Mouse (Mus musculus): Measurements from ENCODE around the gene Kansl1l. TPM values are rescaled to one million over a fixed set of nuclear protein-coding genes. Genes with fewer than 3 reads are reported as not detected.

Kansl1l gene
- polyA plus RNA-seq, 1 experiment from 2014 or later = 30.3 TPM

DNA sequence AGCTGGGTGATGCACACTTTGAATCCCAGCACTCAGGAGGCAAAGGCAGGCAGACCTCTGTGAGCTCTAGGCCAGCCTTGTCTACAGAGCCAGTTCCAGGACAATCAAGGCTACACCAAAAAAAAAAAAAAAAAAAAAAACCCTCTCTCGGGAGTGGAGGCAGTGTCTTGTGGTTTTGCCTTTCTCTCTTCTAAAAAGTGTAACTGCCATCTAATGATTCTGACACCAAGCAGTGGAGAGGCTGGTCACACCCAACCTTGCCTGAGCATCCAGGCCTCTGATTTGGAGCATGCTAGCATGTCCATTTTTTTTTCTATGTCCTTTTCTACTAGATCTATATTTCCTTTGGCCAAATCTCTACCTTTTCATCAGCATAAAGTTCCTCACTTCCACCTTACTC is 21.8 kb upstream of the Kansl1l start:
- no peaks in the 10 kb centered on the region for H3K27me3 ChIP-seq
- no peak overlapping the region for H3K4me2 ChIP-seq
- WGBS = 82% methylated on average over 1 of the region's 1 CpGs
- H3K36me3 ChIP-seq = peaks cover 38% of the 10 kb centered on the region
- H3K9me3 ChIP-seq = no peaks in the 10 kb centered on the region
- H3K4me1 ChIP-seq (replicated peaks) = peaks cover 6% of the 10 kb centered on the region
- H3K9ac ChIP-seq (replicated peaks) = no peak overlapping the region
- ATAC-seq (ENCODE audit: insufficient number of reproducible peaks, insufficient read depth, low FRiP score, low TSS enrichment, low read depth) = no peak
- H3K4me3 ChIP-seq (replicated peaks) = no peak overlapping the region
- no peak overlapping the region for H3K27ac ChIP-seq

DNA sequence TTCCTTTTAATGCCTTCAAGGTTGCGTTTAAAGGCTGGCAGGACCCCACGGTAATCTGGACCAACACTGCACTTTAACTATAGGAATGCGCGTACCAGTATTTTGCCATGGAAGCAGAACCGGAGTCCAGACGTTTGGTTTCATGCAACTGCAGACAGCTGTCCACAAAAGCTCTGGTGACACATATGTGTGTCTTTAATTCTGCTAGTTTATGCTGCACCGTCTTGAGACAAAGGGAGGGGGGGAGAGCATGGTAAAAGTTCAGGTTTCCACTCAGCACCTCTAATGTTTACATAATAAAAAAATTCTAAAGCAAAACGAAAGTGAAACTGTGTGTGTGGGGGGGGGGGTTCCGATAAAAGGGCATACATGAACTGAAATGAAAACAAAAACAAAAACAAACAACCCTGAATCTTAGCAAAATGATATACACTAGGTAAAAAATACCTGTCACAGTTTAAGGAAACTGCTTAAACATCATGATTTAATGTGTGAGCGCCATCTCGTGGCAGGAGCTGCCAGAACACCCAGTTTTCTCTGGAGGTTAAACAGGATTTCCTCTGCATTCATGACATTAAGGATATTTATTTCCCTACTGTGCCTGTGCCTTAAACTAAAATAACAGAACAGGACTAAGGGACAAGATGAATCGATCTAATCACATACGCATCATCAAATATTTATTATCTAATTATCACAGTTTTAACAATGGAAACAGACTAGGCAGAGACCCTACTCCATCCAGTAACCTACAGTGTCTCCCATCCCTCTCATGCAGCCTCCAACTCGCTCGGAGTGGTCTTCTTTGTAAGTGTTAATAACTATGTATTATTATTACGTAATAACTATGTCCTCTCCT is 21.1 kb upstream of the Kansl1l start:
- no peaks in the 10 kb centered on the region for H3K27me3 ChIP-seq
- peak; percentile 58; the same call in 1 of the 2 replicates for ATAC-seq (ENCODE audit: insufficient number of reproducible peaks, insufficient read depth, low FRiP score, low TSS enrichment, low read depth)
- H3K27ac ChIP-seq = no peak overlapping the region
- WGBS = 51% methylated on average over 16 of the region's 16 CpGs
- H3K9me3 ChIP-seq = no peaks in the 10 kb centered on the region
- H3K4me2 ChIP-seq = no peak overlapping the region
- no peak overlapping the region for H3K4me3 ChIP-seq (replicated peaks)
- no peak overlapping the region for H3K9ac ChIP-seq (replicated peaks)
- H3K4me1 ChIP-seq (replicated peaks) = peaks cover 9% of the 10 kb centered on the region
- H3K36me3 ChIP-seq = peaks cover 38% of the 10 kb centered on the region

DNA sequence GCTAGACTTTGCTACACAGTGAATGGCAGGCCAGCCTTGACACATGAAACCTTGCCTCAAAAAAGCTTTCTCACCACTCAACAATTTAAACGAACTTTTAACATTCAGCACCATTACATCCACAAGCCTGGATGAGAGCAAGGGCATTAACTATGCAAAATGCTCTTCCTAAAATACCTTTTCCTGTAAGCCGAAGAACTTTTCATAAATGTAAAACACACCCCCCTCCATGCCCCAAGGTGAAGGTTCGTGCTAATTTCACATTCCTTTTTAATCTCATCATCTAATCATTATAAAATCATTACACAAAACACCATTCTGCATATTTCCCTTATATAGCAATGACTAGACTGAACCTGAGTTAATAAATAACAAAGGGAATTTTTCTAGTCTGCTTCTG is 19.8 kb upstream of the Kansl1l start:
- Histone ChIP-seq H3K36me3 (peaks cover 29% of the 10 kb centered on the region), H3K4me1 (replicated peaks) (peaks cover 19% of the 10 kb centered on the region), H3K4me3 (replicated peaks) (no peak overlapping the region), H3K4me2 (no peak overlapping the region), H3K9me3 (no peaks in the 10 kb centered on the region), H3K27me3 (no peaks in the 10 kb centered on the region), H3K27ac (no peak overlapping the region), H3K9ac (replicated peaks) (no peak overlapping the region)
- WGBS = 56% methylated on average over 3 of the region's 3 CpGs
- no peak for ATAC-seq (ENCODE audit: insufficient number of reproducible peaks, insufficient read depth, low FRiP score, low TSS enrichment, low read depth)

DNA sequence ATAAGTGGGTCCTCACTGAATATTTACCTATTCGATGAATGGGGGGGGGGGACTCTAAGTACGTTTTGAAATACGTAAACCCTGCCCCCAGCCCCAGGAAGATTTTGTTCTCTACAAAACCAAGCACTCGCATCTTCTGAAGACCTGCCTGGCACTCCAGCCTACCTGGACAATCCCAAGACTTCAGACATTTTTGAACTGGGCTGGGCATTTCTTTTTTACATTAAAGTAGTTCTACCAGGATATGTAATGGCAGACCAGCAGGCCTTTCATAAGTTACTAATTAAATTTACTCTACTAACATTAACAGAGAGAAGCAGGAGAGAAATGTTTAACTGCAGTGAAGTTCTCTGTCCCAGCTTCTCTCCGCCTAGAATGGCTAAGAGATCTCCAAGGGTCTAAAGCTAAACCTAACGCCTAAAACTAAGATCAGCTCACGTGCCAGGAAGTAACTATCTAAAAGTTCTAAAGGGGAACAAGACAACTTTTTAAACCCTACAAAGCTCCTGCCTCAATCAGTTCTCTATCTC is 15.3 kb upstream of the Kansl1l start:
- H3K9ac ChIP-seq (replicated peaks) = no peak overlapping the region
- H3K36me3 ChIP-seq = peaks cover 10% of the 10 kb centered on the region
- no peak overlapping the region for H3K27ac ChIP-seq
- H3K9me3 ChIP-seq = no peaks in the 10 kb centered on the region
- H3K27me3 ChIP-seq = no peaks in the 10 kb centered on the region
- no peak overlapping the region for H3K4me2 ChIP-seq
- peaks cover 19% of the 10 kb centered on the region for H3K4me1 ChIP-seq (replicated peaks)
- 80% methylated on average over 7 of the region's 7 CpGs for WGBS
- ATAC-seq (ENCODE audit: insufficient number of reproducible peaks, insufficient read depth, low FRiP score, low TSS enrichment, low read depth) = no peak
- H3K4me3 ChIP-seq (replicated peaks) = no peak overlapping the region

DNA sequence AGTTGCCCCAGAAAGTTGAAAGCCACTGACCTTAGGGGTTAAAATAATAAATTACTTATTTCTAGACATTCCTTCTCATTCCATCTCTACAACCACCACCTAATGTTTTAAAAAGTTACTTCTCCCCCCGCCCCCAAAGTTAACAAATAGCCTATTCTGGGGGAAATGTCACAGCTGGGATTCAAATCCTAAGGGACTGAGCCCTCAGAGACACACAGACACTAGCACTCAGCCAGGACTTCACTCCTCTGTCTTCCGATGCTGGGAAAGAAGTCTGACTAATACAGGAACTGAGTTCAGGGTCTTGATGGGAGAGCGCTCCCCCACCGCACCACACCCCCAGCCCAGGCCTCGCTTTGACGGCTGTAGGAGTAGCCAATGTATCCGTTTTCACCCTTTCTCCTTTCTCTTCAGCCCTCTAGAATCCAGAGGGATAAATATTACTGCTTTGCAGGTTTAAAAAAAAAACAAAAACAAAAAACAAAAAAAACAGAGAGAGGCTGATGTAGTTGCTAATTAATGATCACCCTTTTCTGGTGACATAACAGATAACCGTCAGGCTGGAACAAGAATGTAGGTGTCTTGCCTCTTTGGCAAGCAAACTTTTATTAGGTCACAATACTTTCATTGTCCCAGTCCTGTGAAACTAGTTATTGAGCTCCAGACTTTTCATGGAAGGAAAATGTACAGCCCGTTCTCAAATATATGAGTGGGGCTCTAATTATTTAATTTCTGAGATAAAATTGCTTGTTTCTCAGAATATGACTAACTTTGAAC is 14.7 kb upstream of the Kansl1l start:
- Histone ChIP-seq H3K9me3 (no peaks in the 10 kb centered on the region), H3K9ac (replicated peaks) (no peak overlapping the region), H3K27ac (no peak overlapping the region), H3K36me3 (peaks cover 10% of the 10 kb centered on the region), H3K4me2 (no peak overlapping the region), H3K4me1 (replicated peaks) (peaks cover 19% of the 10 kb centered on the region), H3K4me3 (replicated peaks) (no peak overlapping the region), H3K27me3 (no peaks in the 10 kb centered on the region)
- no peak for ATAC-seq (ENCODE audit: insufficient number of reproducible peaks, insufficient read depth, low FRiP score, low TSS enrichment, low read depth)
- WGBS = 75% methylated on average over 9 of the region's 9 CpGs

DNA sequence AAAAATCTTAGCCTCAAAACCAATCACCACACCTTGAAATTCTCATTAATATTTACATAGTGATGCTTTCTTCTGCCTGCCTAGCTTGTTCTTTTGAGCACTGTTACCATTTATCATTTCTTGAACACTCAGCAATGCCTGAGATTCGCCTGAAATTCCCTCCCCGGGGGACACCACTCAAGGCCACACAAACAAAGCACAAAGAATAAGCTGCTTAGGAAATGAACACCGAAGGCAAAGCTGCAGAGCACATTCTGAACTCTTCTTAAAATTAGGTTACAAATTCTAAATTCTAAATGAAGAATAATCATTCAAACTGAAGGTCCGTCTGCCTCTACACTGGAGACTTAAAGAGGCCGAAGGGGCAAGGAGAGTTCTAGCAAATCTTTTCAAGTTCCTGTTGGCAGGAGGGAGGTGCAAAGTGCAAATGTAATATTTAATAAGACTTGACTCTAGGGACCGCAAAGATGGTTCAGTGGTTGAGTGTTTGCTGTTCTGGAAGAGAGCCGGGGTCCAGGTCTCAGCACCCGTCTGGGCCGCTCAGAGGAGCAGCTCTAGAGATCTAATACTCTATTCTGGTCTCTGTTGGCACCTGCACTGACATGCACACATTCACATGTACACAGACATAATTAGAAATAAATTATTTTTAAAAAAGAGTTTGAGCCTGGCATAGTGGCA is 12.2 kb upstream of the Kansl1l start:
- ATAC-seq (ENCODE audit: insufficient number of reproducible peaks, insufficient read depth, low FRiP score, low TSS enrichment, low read depth) = no peak
- 86% methylated on average over 9 of the region's 9 CpGs for WGBS
- H3K36me3 ChIP-seq = no peaks in the 10 kb centered on the region

DNA sequence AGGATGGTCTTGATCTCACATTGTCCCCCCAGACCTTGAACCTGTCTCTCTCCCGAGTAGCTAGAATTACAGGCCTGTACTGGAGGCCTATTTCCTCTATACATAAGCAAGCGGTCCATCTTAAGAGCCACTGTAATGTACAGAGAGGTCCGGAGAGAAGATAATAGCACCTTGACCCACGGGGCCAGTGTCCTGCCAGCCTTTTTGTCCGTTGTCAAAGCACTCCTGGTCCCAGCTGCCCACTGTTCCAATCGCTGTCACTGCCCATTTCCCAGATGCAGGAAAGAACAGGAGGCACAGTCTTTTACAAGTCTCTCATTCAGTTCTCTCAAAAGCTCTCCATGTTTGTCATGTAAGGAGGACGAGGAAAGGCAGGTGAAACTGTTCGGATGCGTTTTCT is 4.6 kb upstream of the Kansl1l start:
- H3K9ac ChIP-seq (replicated peaks) = no peak overlapping the region
- peaks cover 6% of the 10 kb centered on the region for H3K27me3 ChIP-seq
- H3K9me3 ChIP-seq = no peaks in the 10 kb centered on the region
- no peak overlapping the region for H3K4me2 ChIP-seq
- no peak overlapping the region for H3K27ac ChIP-seq
- no peaks in the 10 kb centered on the region for H3K36me3 ChIP-seq
- WGBS = 82% methylated on average over 9 of the region's 9 CpGs
- no peak for ATAC-seq (ENCODE audit: insufficient number of reproducible peaks, insufficient read depth, low FRiP score, low TSS enrichment, low read depth)
- no peaks in the 10 kb centered on the region for H3K4me1 ChIP-seq (replicated peaks)
- H3K4me3 ChIP-seq (replicated peaks) = no peak overlapping the region

More for the DNA sequence above, 12.2 kb upstream of the Kansl1l start:
- Histone ChIP-seq H3K9ac (replicated peaks) (no peak overlapping the region), H3K27me3 (no peaks in the 10 kb centered on the region), H3K4me2 (no peak overlapping the region), H3K4me3 (replicated peaks) (no peak overlapping the region), H3K9me3 (no peaks in the 10 kb centered on the region), H3K27ac (no peak overlapping the region), H3K4me1 (replicated peaks) (peaks cover 16% of the 10 kb centered on the region)

DNA sequence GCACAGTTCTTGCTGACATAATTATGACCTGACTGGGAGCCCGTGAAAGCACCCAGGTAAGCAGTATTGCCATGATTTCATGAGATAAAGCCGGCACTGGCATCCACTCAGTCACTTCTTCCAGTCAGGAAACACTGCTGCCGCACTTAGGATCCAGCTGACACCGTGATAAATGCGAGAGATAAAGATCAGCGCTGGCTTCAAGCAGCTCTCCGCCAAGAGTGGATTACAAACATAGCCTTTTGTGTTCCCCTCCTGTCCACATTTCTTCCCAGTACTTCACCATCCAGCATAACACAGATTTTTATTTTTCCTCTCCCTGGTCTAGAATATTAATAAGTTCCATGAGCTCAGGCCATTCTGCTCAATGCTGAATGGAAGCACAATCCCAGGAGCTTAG is 2.9 kb upstream of the Kansl1l start:
- Histone ChIP-seq H3K4me3 (replicated peaks) (no peak overlapping the region), H3K27ac (no peak overlapping the region), H3K4me2 (no peak overlapping the region), H3K9ac (replicated peaks) (no peak overlapping the region), H3K9me3 (no peaks in the 10 kb centered on the region), H3K4me1 (replicated peaks) (peaks cover 1% of the 10 kb centered on the region), H3K36me3 (no peaks in the 10 kb centered on the region), H3K27me3 (peaks cover 6% of the 10 kb centered on the region)
- ATAC-seq (ENCODE audit: insufficient number of reproducible peaks, insufficient read depth, low FRiP score, low TSS enrichment, low read depth) = no peak
- 13% methylated on average over 7 of the region's 7 CpGs for WGBS

DNA sequence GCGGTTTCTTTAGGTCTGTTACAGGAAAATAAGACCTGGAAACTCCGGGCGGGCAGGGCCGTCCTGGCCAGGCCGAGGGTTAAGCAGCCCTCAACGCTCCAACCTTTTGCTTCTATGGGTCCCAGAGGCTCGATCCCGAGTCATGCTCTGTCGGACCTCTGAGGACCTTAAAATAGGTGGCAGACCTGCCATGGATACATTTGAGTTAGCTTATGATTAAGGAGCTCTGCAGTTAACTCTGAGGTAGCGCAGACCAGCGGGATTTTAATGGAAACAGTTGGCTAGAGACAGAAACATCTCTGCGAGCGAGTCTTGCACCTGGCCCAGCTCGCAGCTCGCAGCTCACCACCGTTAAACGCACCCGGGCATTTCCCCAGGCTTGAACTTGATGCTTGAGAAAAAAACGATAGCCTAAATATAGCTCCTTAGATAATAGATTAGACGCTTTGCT is 528 bp upstream of the Kansl1l start:
- peaks cover 9% of the 10 kb centered on the region for H3K4me1 ChIP-seq (replicated peaks)

DNA sequence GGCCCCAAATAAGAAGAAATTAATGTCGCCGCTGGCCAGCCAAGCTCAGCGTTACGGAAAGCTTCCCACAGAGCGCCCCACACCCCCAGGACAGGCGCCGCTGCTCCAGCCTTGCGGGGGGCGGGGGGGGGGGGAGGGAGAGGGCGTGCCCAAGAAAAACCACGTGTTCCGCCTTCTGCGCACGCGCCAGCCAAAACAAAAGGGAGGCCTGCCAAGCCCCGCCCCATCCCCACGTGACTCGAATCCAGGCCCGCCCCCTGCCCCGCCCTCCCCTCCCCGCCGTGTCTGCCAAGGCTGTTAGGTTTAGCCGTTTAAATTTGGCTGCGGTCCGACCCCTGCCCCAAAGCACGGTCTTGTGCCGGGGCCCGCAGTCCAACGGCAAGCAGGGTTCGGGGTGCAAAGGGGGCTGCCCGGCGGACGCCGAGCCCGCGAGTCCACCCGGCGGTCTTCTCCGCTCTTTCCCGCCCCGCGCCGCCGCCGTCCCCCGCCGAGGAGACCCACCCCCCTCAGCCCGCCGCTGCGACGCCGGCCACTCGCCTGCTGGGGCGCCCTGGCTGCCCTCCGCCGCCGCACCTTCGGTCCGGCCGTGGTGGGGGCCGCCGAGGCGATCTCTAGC is 417 bp downstream of the Kansl1l start:
- peak overlapping the region; percentile 72 for H3K4me2 ChIP-seq
- H3K36me3 ChIP-seq = no peaks in the 10 kb centered on the region
- no peaks in the 10 kb centered on the region for H3K9me3 ChIP-seq
- 1% methylated on average over 59 of the region's 63 CpGs for WGBS
- peak overlapping the region; percentile 94 for H3K9ac ChIP-seq (replicated peaks)
- H3K27me3 ChIP-seq = peaks cover 6% of the 10 kb centered on the region
- H3K27ac ChIP-seq = peak overlapping the region; percentile 98
- peaks cover 9% of the 10 kb centered on the region for H3K4me1 ChIP-seq (replicated peaks)
- peak overlapping the region; percentile 73 for H3K4me3 ChIP-seq (replicated peaks)
- ATAC-seq (ENCODE audit: insufficient number of reproducible peaks, insufficient read depth, low FRiP score, low TSS enrichment, low read depth) = peak; percentile 81

More for the DNA sequence above, 528 bp upstream of the Kansl1l start:
- Histone ChIP-seq H3K9ac (replicated peaks) (peak overlapping the region; percentile 94), H3K27me3 (peaks cover 6% of the 10 kb centered on the region), H3K9me3 (no peaks in the 10 kb centered on the region), H3K36me3 (no peaks in the 10 kb centered on the region), H3K4me3 (replicated peaks) (peak overlapping the region; percentile 73), H3K4me2 (peak overlapping the region; percentile 72), H3K27ac (peak overlapping the region; percentile 98)
- peak; percentile 47 for ATAC-seq (ENCODE audit: insufficient number of reproducible peaks, insufficient read depth, low FRiP score, low TSS enrichment, low read depth)
- WGBS = under 1% methylated on average over 20 of the region's 20 CpGs

All from limb, embryonic 12.5 days (tissue).